Mouse (Mus musculus): ENCODE results near the gene Zfp867.

Zfp867 gene

DNA sequence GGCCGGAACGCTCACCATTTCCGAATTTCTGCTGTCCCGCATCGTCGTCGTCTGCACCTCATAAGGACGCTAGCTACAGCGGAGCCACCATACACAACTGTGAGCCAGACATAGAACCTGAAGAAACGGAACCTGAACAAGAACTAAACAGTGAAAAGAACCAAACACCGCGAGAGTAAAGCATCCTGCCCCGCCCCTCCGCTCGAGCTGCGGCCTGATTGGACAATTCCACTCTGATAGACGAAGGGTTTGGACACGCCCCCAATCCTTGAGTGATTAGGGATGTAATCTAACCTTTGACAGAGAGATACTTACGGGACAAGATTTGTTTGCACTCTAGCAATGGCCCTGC is at the start of gene Zfp867:
Gene Zfp867 (minus strand): TSS at position 149 of the 352 bp plus-strand sequence.
- peak; percentile 90 to 96 for DNase-seq (ENCODE audit: inconsistent age in 2 of 2, low spot score in 1 of 2)

- no peak for DNase-seq (ENCODE audit: inconsistent age in 2 of 2, low spot score in 1 of 2)
Observed at GRCm38 (mm10) chr11:59519741-59520495, 47.6 kb upstream of the Zfp867 start.

DNA sequence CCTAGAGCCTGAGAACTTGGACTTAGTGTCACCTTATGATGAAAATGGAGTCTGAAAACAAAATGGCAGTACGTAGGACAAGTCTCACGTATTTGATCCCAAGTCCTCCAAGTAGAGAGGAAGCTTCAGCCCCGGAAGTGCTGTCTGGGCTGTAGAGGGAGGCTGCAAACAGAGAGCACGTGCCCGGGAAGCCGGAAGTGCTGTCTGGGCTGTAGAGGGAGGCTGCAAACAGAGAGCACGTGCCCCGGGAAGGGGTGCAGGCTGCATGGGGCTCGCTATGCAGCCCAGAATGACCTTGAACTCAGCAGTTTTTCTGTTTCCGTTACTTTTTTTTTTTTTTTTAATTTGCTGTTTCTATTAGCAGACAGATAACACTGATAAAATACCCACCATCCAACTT is 46.0 kb upstream of the Zfp867 start:
- DNase-seq (ENCODE audit: inconsistent age in 2 of 2, low spot score in 1 of 2), result no peak

DNA sequence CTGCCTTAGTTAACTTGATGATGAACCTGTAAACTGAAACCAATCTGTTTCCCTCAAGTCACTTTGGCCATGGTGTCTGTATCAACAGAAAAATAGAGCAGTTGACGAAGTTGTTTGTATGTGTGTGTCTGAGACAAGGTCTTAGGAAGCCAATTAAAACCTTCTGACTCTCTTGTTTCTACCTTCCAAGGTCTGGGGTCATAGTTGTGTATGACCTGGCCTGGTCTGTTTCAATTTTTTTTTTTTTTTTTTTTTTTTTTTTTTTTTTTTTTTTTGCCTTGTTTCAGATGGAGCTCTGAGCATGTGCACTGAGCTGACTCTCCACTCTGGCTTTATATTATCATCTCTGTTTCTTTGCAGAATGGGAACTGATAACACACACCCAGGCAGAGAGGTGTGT is 45.2 kb upstream of the Zfp867 start:
- DNase-seq (ENCODE audit: inconsistent age in 2 of 2, low spot score in 1 of 2), result no peak

DNA sequence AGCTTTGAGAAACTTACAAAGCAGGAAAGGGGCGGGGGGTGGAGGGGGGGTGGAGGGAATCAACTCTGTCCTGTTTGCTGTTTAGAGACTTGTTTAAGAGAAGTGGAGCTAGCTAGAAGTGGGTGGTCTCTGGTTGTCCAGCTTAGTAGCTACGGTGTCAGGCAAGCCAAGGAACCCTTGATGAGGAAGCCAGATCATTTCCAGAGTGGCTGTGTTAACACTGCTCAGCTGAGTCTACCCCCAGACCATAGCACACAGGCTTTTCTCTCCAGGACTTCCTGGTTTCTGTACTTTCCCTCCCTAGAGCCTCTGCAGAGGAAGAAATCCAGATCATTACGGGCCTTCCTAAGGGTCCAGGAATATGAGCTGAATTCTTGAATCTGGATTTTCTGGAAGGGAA is 42.5 kb upstream of the Zfp867 start:
- DNase-seq (ENCODE audit: inconsistent age in 2 of 2, low spot score in 1 of 2), result no peak

- no peak for DNase-seq (ENCODE audit: inconsistent age in 2 of 2, low spot score in 1 of 2)
Observed at GRCm38 (mm10) chr11:59514381-59514780, 42.1 kb upstream of the Zfp867 start.

DNA sequence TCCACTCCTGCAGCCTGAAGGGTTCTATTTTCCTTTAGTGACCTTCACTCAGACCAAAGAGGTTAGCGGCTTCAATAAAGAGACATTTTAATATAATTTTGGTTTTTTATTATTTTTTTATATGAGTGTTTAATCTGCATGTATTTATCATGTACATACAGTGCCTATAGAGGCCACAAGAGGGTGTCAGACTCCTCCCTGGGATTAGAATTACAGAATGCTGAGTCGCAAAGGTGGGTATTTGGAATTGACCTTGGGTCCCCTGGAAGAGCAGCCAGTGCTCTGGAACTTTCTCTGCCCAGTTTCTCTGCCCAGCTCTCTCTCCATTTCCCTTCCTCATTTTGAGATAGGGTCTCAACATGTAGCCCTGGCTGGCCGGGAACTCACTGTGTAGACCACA is 41.3 kb upstream of the Zfp867 start:
- DNase-seq (ENCODE audit: inconsistent age in 2 of 2, low spot score in 1 of 2), result no peak

GRCm38 (mm10) chr11:59512733-59513132 is 40.5 kb upstream of the Zfp867 start:
- DNase-seq (ENCODE audit: inconsistent age in 2 of 2, low spot score in 1 of 2), result no peak

- DNase-seq (ENCODE audit: inconsistent age in 2 of 2, low spot score in 1 of 2), result no peak
Observed at GRCm38 (mm10) chr11:59511558-59511957, 39.3 kb upstream of the Zfp867 start.

DNA sequence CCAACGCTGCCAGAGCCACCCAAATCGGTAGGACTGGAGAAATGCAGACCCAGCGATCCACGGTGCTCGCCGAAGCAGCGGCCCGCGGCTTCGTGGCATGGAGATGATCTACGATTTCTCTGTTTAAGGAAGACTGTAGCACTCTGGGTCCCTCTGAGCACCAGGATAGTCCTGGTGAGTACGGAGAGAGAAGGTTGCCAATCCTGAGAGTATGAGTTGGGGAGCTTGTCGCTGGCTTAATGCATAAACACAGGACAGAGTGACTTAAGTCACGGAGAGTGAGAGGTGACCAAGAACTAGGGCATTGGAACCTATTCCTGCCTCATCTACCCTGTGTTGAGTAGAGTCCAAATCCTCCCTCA is 34.4 kb upstream of the Zfp867 start:
- no peak for DNase-seq (ENCODE audit: inconsistent age in 2 of 2, low spot score in 1 of 2)

- peak; percentile 93 to 96 for DNase-seq (ENCODE audit: inconsistent age in 2 of 2, low spot score in 1 of 2)
Observed at GRCm38 (mm10) chr11:59505839-59506712, 33.8 kb upstream of the Zfp867 start.

DNA sequence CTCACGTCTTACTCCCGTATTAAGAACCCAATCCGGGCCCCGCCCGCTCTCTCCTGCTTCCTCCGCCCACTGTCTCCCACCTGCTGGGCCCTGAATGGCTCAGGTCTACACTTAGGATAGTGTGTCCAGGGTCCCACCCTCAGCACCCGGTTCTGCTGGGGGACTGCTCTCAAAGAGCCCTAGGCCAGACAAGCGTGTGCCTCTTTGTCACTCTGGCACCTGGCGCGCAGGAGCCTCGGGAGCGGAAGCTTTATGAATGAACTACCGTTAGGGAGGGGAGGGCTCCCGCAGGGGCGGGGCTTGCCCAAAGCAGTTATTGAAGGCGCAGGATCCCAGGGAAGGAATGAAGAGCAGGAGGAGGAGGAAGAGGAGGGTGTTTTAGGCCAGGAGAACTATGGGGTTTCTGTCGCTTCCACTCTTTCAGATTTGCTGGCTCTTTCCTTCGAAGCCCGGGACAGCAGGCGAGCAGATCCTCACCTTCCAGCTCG is 33.1 kb upstream of the Zfp867 start:
- DNase-seq (ENCODE audit: inconsistent age in 2 of 2, low spot score in 1 of 2), result peak; percentile 65 to 87

DNA sequence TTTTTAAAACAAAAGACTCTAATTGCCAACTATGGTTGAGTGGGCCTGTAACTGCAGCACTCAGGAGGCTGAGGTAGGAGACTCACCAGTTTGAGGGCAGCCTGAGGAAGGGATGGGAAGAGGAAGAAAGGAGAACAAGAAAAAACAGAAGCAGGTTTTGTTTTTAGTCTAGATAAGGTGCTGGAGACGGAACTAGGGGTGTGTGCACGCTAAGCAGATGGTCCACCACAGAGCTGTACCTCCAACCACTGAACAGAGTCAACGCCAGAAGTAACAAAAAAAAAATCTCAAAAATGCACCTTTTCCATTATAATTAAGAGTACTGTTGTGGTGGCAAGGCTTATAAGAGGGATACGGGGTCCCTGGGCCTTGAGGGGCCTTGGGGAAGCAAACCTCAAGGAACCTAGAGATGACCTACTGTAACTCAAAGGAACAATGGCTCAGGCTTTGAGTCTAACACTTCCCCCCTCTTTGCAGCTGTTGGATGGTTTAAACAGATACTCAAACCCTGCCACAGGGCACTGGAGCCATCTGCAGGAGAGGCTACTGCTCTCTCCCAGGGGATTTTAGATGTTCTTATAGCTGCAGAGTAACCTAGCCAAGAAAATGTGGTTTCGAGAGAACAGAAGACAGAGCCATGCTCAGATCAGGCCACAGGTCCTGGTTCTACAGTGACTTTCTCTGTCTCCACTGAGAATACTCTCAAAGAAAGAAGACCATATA is 29.9 kb upstream of the Zfp867 start:
- DNase-seq (ENCODE audit: inconsistent age in 2 of 2, low spot score in 1 of 2), result no peak

- DNase-seq (ENCODE audit: inconsistent age in 2 of 2, low spot score in 1 of 2), result no peak
Observed at GRCm38 (mm10) chr11:59497747-59498146, 25.5 kb upstream of the Zfp867 start.

- DNase-seq (ENCODE audit: inconsistent age in 2 of 2, low spot score in 1 of 2), result no peak
Observed at GRCm38 (mm10) chr11:59496672-59497310, 24.5 kb upstream of the Zfp867 start.

- DNase-seq (ENCODE audit: inconsistent age in 2 of 2, low spot score in 1 of 2), result peak in 1 of 2 experiments; percentile 25
Observed at GRCm38 (mm10) chr11:59486222-59486621, 13.9 kb upstream of the Zfp867 start.

GRCm38 (mm10) chr11:59485641-59486040 is 13.4 kb upstream of the Zfp867 start:
- DNase-seq (ENCODE audit: inconsistent age in 2 of 2, low spot score in 1 of 2), result peak; percentile 54 to 77

DNA sequence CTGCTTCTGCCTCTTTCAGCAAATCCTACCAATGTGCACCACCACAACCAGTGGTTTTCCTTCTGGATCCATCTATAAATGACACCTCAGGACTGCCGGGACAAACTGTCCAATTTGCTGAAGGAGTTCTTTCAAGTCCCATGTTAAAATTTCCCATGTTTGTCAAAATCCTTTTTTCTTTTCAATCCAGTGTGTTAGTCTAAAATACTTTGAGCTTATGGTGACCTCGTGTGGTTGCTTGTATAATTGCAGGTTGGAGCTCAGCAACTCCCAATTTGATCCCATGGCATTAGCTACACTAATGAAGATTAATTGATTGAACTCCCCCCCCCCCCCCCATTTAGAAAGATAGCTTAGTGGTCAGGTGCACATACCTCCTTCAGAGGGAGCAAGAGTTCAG is 10.9 kb upstream of the Zfp867 start:
- peak; percentile 31 to 84 for DNase-seq (ENCODE audit: inconsistent age in 2 of 2, low spot score in 1 of 2)

DNA sequence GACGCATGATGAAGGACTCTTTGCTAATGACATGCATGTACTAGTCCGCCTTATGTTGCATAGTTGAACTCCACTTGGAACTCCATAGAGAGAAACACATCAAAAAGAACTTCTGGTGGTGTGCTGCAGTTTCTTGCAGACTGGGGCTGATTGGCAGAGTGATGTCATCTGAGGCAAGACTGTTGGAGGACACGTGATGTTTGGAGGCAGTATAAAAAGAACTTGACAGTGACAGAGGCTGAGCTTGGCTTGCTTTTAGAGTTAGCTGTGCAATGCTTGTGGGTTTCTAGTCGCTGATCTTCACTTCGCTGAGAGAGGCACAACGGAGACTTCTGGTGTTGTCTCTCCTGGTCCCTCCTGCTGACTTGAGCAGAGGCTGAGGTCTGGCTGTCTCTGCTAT is 5.0 kb upstream of the Zfp867 start:
- no peak for DNase-seq (ENCODE audit: inconsistent age in 2 of 2, low spot score in 1 of 2)

- DNase-seq (ENCODE audit: inconsistent age in 2 of 2, low spot score in 1 of 2), result peak in 1 of 2 experiments; percentile 52
Observed at GRCm38 (mm10) chr11:59471413-59472325, 605 bp downstream of the Zfp867 start.
